Mouse (Mus musculus): Measurements from ENCODE around the gene Rasgef1a.

DNA sequence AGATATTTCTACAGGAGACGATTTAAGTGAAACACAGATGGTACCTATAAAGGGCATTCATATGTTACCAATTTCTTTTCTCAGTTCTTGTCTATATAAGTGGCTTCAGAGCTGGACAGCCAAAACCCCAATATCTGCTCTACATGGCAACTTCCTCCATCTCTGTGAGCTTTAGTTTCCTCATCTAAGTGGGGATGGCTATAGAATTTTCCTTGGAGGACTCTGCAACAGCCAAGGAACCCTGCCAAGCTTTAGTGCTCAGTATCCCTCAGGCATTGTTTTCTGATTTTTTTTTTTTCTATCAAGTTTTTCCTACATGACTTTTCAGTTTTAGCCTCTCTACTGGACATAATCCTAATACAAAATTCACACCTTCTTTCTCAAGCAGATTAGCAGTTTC, 123.2 kb downstream of the Rasgef1a start:
- no peak for TF ChIP-seq POLR2A (IDR thresholded peaks at IDR 0.05; ENCODE audit: control insufficient read depth, low read depth, low read length)
- no peak for TF ChIP-seq CTCF (IDR thresholded peaks at IDR 0.05; ENCODE audit: control insufficient read depth, insufficient read depth, insufficient replicate concordance, low read depth, low read length)

Measured in testis, adult 2 months (tissue).